Comparison of ENCODE assay signal across 1 mouse cellular context in the genomic region with DNA sequence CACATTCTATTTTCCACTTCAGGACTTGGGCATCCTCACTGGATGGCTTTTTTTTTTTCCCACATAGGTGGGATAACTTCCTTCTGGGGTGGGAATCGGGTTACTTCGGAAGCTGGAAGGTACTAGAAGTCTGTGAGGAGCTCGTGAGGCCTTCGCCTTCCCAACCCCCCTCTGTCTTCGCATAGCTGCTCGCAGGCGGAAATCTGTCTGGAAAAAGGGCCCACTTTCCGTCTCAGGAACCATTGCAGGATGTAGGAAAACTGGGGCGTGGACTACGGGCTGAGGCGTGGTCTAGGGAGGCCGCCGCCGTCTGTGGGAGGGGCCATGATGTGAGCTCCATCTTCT.
TF ChIP-seq lines count a peak whose summit lies in the region.

No protein-coding gene starts in this region.

TF ChIP-seq in CH12.LX, 34 proteins besides CTCF, POLR2A, EP300 and RAD21:
- no peak for TF ChIP-seq ELF1 (IDR thresholded peaks at IDR 0.05; ENCODE audit: low read depth, low read length)
- no peak for TF ChIP-seq NELFE (IDR thresholded peaks at IDR 0.05; ENCODE audit: low read depth, low read length)
- TF ChIP-seq SMC3 (IDR thresholded peaks at IDR 0.05; ENCODE audit: low read depth, low read length), result no peak
- TF ChIP-seq MYC (IDR thresholded peaks at IDR 0.05; ENCODE audit: low read depth, low read length), result no peak
- no peak for TF ChIP-seq ETS1 (conservative IDR thresholded peaks at IDR 0.05; ENCODE audit: low read depth, low read length)
- TF ChIP-seq CHD2 (IDR thresholded peaks at IDR 0.05; ENCODE audit: low read length), result no peak
- no peak for TF ChIP-seq RCOR1 (conservative IDR thresholded peaks at IDR 0.05; ENCODE audit: low read depth, low read length)
- TF ChIP-seq GABPA (IDR thresholded peaks at IDR 0.05; ENCODE audit: insufficient replicate concordance, low read depth, low read length), result no peak
- no peak for TF ChIP-seq MAX (IDR thresholded peaks at IDR 0.05; ENCODE audit: low read length)
- TF ChIP-seq E2F4 (IDR thresholded peaks at IDR 0.05; ENCODE audit: insufficient replicate concordance, low read depth, low read length), result no peak
- no peak for TF ChIP-seq JUND (conservative IDR thresholded peaks at IDR 0.05; ENCODE audit: low read depth, low read length)
- no peak for TF ChIP-seq CHD1 (IDR thresholded peaks at IDR 0.05; ENCODE audit: low read depth, low read length)
- TF ChIP-seq UBTF (IDR thresholded peaks at IDR 0.05; ENCODE audit: low read depth, low read length), result no peak
- TF ChIP-seq USF1 (IDR thresholded peaks at IDR 0.05; ENCODE audit: low read depth, low read length), result no peak
- TF ChIP-seq TBP (conservative IDR thresholded peaks at IDR 0.05; ENCODE audit: low read depth, low read length), result no peak
